Mouse (Mus musculus) frontal cortex, postnatal 25 days (tissue): ENCODE data around the gene Gm9376.
A peak's percentile ranks its signal among the peaks of the same experiment; 100 is the strongest.

ENCODE experiments used
- DNase-seq, 2 experiments: peaks; one replicate each; pipeline ENCODE4 v3.0.0; 2022; ENCODE audit warnings: low spot score in 2 of 2

The Gm9376 gene

DNA sequence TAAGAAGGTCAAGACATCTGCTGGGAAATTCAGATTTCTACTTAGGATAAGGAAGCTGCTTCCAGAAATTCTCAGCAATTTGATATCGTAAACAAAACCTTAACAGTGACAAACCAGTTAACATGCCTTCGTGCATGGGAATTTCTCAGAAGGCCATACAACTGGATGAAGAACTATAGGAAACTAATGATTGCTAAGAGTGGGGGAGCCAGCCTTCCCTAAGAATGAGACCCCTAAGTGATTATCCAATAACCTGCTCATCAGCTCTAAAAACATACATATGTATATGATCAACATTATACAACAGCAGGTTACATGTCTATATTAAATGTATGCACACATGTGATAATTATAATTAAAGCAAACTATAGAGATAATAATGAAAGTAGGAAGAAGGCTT is at the start of gene Gm9376:
Gm9376 (plus strand) TSS at position 301 of the 400 bp plus-strand sequence.
- DNase-seq, result no peak

DNA sequence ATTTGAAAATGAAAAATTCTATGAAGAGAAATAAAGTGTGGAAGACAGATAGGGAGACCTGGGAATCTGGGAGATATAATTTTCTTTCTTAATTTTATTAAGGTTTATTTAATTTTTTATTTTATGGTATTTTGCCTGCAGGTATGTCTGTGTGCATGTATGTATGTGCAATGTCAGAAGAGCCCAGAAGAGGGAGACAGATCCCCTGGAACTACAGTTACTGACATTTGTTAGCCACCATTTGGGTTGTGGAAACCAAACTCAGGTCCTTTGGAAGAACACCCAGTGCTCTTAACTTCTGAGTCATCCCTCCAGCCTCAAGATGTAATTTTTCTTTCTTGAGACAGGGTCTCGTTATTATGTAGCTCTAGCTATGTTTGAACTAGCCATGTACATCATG is 45.9 kb upstream of the Gm9376 start:
- DNase-seq, result no peak

DNA sequence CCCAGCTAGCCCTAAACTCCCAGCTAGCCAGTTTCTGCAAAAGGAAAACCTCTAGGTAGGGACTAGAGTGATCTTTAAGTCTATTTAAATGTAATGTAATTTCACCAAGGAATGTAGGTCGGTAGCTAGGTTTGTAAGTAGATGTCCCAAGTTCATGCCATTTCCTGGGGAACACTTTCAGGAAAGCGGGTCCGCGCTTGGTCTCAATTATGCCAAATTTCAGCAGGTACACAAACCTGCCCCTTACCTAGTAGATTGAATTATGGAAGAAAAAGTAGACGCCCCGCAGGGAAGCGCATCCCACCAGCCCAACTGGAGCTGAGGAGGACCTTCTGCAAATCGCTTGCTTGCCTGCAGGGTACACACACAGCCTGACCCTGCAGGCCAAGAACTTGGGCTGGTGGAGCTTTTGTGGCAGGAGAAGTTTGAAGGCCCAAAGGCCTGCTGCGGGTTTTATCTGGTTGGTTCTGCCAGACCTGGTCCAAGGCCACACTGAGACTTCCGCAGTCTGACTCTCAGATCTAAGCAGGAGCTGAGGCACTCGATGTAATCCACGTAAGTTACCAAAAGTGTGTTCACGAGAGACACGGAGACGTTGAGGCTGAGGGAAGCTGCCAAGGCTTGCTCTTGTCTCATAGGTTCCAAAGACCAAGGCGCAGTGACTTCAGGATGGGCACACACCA is 41.6 kb upstream of the Gm9376 start:
- DNase-seq, result no peak

DNA sequence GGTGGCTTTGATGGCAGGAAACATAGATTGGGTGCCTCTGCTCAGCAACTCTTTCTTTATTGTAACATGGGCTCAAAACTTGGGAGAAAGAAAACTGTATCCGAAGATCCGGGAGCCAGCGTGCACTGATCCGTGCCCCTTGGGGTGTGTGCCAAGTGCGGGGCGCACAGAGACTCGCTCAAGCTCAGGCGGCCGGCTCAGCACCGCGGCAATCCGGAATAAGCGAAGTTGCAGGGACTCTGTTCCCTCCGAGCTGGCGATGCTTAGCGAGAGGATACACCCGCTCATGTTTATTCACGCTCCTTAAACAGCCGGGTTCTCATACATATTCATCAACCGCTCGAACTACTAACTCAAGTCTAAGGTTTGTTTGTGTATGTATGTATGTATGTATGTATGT is 40.8 kb upstream of the Gm9376 start:
- DNase-seq, result no peak

GRCm38 (mm10) chr14:118226471-118227155 is 40.1 kb upstream of the Gm9376 start:
- DNase-seq, result no peak

DNA sequence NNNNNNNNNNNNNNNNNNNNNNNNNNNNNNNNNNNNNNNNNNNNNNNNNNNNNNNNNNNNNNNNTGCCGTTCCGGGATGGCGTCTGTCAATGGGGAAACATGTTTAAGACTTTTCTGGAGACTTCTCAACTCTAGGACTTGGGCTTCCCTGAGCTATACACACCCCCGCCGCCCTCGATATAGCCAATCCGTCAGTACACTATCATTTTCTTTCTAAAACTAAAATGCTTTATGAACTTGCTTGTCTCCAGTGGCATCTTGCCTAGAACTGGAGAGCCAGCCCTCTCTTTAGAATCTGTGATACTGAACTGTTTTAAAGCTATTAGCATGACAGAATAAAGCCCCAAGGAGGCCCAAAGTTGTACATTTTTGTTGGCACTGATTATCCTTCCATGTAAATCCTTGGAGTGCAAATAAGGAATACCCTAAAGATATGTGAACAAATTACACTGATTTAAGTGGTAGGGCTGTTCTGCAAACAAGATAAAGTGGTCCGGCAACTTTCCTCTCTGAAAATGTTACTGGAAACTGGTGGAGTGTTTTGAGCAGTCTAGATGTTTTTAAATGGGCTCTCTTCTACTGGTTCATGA is 34.3 kb upstream of the Gm9376 start:
- DNase-seq, result no peak

DNA sequence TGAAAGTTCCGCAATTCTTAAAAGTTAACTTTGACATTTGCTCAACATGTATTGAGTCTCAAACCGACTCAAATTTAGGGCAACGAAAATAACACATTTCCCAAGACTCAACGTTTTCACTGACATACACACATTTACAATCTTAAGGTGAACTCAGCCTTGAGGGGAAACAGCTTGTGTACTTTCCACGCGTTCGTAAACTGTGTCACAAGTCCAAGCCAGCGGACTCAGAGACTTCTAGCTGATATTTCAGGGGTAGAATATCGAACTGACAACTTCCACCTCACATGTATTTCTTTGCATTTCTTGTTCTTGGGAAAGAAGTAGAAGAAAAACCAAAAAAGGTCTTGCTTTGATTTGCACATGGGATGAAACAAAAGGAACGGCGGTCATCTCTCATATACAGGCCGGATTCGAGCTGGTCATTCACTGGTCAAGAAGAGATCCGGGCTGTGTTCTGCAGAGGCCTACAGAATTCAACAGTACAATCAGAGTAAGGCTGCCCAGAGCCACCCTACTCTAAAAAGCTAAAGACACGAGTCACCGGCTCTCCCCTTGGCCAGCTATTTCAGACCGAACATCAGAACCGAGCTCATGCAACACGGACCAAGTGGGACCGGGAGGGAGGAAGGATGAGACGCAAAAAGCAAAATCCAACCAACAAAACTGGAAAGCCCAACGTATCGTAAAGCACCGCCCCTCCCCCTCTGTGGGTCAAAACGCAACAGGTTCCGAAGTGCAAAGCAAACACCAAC is 32.8 kb upstream of the Gm9376 start:
- no peak for DNase-seq

- no peak for DNase-seq
Observed at GRCm38 (mm10) chr14:118234541-118235210, 32.1 kb upstream of the Gm9376 start.

GRCm38 (mm10) chr14:118235361-118235972 is 31.3 kb upstream of the Gm9376 start:
- DNase-seq, result no peak

DNA sequence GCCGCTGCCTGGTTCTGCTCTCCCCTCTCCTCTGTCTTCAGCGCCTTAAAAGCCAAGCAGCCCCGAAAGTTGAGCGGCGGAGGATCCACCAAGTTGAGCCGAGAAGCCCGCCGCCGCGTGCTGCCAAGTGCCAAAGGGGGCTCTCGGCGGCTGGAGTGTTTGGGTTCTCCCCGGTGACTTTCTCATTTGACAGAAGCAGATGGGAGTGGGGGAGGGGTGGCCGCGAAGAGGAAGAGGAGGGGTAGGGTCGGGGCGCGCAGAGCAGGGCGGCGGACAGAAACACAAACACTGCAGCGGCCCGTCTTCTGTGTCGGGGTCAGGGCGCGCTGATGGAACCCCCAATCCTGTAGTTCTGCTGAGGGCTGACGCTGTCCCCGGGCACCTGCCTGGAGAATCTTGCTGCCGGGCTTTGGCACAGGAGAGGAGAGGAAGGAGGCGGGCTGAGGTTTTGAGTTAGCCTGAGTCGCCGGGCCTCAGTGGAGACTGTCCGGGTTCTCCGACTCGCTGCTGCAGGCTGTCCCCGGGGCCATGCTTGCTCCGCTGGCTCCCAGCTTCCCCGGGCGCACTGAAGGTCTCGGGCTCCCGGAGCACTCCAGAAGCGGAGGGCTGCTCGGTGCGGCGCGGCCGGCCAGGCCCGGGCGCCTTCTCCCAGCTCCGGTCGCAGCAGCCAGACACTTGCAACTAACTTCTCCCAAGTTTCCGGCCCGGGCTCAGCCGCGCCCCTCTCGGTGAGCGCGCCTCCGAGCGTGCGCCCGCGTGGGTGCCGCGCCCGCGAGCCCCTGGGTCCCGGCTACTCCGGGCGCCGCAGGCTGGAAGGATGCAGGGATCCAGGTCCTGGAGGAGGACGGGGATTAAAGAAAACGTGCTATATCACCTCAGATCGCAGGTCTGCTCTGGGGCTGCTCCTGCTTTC is 30.5 kb upstream of the Gm9376 start:
- DNase-seq, result no peak

DNA sequence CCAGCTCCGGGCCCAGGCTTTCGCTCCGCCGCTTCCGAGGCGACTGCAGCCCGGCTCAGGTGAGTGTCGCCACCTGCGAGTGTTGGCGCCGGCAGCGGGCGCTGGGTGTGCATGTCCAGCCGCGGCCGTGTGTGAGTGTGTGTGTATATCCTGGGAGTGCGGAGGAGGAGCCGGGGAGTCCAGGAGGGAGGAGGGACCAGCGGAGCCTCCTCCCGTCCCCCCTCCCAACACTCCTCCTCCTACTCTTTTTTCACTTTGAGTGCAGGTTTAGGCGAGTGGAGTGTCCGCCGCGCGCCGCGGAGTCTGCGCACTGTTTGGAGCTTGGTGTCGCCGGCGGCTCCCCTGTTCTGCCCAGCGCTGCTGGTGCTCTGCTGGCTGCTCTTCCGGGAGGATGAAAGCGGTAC is 29.9 kb upstream of the Gm9376 start, which contains the start of gene Sox21:
Sox21 (minus strand) TSS at position 145 of the 404 bp plus-strand sequence.
- DNase-seq, result peak in 1 of 2 experiments; percentile 38

- no peak for DNase-seq
Observed at GRCm38 (mm10) chr14:118237786-118238185, 29.0 kb upstream of the Gm9376 start.

DNA sequence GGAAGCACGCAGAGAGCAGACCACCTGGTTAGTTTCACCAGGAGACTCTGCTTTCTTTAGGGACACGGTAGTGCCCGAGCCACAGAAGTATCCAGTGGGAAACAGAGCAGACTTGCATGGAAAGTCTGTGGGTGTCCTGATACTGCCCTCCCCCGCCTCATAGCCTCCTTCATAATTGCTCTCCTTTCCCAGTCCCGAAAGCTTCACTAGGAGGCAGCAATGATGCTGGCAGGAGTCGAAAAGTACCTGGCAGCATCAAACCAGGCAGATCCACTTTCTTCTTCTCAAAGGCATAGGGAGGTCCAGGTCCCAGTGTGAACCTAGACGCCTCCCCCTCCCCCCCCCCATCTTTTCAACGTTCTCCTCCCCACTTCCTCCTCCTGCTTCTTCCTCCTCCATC is 27.4 kb upstream of the Gm9376 start:
- DNase-seq, result no peak

DNA sequence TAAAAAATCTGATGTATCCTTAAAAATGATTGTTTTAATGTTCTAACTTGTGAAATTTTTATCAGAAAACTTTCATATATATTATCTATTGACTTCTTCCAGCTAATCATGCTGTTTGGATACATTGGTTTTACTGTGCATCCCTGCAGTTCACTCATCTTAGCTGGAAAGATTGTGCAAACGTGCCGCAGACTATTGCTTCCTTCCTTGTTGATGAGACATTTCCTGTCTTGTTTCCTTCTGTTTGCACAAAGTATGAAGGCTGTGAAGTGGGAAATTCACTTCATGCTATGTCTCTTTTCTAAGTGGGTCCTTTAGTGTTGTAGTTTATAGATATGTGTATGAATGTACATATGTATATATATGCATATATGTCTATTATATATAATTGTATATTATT is 25.3 kb upstream of the Gm9376 start:
- no peak for DNase-seq

DNA sequence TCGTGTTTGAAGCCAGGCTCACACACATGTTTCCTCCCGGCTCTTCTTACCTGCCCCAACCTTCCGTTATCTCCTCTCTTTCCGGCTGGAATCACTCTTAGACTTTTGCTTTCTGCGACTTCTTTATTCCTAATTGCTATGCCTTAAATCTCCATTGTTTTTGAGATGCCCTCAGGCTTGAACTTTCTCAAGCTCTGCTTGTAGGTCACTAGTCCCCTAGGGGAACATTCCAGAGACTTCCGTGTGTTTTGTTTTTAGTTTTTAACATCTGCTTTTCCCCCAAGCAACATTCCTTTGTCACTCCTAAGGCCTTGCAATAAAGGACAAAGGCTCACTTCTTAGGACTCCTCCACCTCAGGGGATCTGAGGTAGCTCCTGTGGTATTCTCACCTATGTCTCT is 13.4 kb upstream of the Gm9376 start:
- no peak for DNase-seq

DNA sequence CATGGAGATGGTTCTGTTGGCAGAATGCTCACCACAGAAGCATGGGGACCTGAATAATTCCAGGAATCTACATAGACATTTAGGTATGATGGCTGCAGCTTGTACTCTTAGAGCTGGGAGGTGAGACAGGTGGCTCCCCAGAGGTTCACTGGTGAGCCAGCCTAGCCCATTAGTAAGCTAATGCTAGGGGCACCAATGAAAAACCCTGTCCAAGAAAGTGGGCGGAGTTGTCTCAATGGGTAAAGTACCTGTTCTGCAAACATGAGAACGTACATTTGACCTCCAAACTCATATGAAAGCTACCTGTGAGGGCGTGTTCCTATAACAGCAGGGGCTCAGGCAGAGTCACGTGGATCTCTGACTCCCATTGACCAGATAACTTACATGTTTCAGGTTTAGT is 2.1 kb downstream of the Gm9376 start:
- DNase-seq, result no peak

DNA sequence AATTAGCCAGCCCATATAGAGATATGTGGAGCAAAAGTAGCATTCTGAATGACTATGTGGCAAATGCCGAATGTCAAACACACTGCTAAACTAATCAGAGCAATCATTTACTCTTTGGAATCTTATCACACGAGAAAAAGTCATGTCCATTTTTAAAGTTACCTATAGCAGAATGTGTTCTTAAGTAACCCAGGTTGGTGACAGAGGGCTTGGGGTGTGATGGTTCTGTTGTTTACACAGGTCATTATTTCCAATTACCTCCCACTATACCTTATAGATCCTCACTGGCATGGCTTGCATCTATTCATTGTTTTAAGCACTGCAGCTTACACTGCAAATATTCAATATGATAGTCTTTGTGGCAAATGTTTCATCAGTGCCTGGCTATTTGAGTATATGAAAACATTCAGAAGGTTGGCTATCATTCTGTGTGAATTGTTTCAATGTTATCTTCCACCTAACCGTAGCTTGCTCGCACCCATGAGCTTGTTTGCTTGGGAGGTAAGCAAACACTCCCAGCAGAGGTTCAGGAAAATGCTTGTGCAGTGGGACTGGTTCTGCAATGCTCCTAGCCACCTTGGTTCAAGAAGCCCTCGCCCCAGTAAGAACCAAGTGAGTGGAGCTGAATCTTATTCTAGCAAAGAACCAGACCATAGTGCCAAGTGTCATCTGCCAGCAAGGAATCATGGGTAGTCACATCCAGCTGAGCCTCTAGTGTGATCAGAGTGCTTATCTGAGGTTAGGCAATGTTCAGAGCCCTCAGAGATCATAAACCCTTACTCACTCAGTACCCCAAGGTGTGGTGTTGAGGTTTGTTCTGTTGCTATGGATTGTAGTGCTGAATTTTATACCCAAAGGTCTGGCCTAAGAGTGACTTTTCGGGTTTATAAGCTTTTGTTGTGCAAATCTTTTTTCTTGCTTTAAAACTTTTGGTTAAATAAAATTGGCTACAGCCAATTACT is 6.1 kb downstream of the Gm9376 start:
- no peak for DNase-seq

GRCm38 (mm10) chr14:118277704-118278498 is 11.1 kb downstream of the Gm9376 start:
- DNase-seq, result no peak
